Mouse (Mus musculus) neural tube, postnatal 0 days (tissue): Measurements from ENCODE around the gene Slc6a12. TPM values are rescaled to one million over a fixed set of nuclear protein-coding genes. Genes with fewer than 3 reads are reported as not detected.

Source experiments
- microRNA-seq: library from miRNA; unstranded; fragments of <30 nt; microRNA quantifications from one replicate; pipeline ENCODE4, GENCODE M21; 2016
- polyA plus RNA-seq: library from polyadenylated mRNA; unstranded; fragments of >200 nt; fragmentation: Nextera tagmentation; extraction: Ambion mirVana; gene quantifications from 2 replicates; pipeline ENCODE4 v1.2.1, GENCODE M21; 2015

Slc6a12 gene
- polyA plus RNA-seq: 1.9 and 4.5 TPM in 2 replicates

DNA sequence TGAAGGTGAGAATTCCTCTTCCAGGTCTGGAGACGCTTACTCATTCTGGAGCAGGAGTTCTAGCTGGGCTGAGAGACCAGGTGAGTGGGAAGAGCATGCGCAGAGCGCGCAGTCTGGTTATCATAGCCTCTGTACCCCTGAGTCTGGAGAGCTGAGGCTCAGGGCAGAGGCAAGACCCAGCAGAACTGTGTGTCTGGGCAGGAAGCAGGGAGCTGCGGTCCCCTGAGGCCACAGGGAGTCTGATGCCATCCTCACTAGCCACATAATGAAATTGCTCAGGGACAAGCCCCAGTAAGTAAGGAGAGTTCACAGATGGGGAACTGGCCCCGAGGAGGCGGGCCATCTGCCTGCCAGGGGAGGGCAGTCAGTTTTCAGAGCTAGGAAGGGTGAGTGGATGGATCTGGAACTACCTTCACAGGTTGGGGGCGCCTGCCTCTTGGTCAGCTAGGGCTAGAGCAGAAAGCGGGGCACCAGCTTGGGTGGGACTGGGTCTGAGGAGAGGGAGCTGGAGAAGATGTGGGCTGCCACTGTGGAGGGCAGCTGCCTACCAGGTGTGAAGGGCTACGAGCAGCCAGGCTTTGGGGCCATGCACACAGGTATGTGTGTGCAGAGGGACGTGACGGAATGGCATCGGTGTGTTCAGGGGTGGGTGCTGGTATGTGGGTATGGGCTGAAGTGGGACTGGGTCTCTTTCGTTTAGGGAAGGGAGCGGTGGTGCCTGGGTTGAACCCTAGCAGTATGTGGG lies at the start of gene Slc6a12:
TSS of gene Slc6a12 (plus strand) at position 51 of the 745 bp plus-strand sequence.

DNA sequence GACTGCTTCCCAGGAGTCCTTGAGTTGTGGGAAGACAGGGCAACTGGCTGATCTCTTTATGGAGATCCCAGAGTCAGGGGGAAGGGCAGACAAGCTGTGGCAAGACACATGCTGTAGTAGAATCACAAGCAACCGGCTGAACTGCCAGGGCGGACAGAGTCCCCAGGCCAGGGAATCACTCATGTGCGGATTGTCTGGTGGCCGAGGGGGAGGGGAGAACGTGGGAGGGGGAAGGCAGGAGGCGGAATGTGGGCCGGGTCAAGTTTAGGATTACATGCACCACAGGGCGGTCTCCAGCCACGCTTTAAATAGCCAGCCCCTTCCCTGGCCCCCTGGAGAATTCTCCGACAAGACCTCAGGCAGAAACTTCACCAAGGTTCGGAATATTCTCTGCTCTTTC lies 42.9 kb upstream of the Slc6a12 start, which contains the start of gene Slc6a13:
TSS of gene Slc6a13 (plus strand) at position 274 of the 400 bp plus-strand sequence.

Small RNA genes within 50 kb of the gene (microRNA-seq; reads per million reads assigned to microRNA genes)
- not detected for gene Gm24855

Other genes starting within 250 kb of the Slc6a12 start
- 23.0 and 29.5 TPM in 2 replicates for gene Mical3, start 212.1 kb upstream of the Slc6a12 start, polyA plus RNA-seq
- gene Pex26, start 159.4 kb upstream of the Slc6a12 start, polyA plus RNA-seq: 10.5 and 12.0 TPM in 2 replicates
- gene Tuba8, start 132.4 kb upstream of the Slc6a12 start, polyA plus RNA-seq: 1.8 and 2.4 TPM in 2 replicates
- 3.8 and 4.0 TPM in 2 replicates for gene Usp18, start 97.2 kb upstream of the Slc6a12 start, polyA plus RNA-seq
- gene Slc6a13, start 42.8 kb upstream of the Slc6a12 start, polyA plus RNA-seq: 52.4 and 68.5 TPM in 2 replicates
- 18.2 and 21.0 TPM in 2 replicates for gene Iqsec3, start 130.6 kb downstream of the Slc6a12 start, polyA plus RNA-seq